Mouse (Mus musculus): Measurements from ENCODE around the gene Galnt9.

DNA sequence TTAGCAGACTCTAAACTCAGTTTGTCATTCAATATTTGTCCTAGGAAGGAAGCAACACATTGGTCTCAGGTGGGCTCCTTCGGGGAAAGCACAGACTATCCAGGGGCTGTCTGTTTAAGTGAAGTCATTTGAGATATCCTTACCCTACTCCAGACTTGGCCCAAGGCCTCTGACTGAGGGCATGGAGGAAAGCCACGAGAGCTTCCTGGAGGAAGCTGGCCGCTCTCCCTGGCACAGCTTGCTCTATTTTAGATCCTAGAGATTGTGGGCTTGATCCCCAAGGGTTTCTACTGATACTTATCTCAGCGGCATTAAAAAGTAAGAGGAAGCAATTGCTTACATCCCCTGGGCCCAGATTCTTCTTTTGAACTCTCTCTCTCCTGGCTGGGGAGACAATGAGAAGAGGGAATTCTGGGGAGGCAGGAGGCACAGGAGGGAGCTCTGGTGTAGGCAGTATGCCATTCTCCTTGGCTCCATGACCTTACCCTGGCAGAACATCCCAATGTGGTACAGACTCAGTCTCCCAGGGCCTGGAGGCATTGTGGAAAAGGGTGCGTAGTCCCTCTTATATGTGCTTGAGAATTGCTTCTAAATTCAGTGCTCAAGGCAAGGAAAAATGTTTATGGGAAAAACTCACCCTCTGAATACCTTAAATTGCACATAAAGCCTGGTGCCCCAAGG lies 2.7 kb downstream of the Galnt9 start:
- TF ChIP-seq CTCF (IDR thresholded peaks at IDR 0.05; ENCODE audit: low read depth, low read length) (no peak), POLR2A (IDR thresholded peaks at IDR 0.05; ENCODE audit: borderline replicate concordance, low read depth, low read length) (no peak)
